Mouse (Mus musculus) left cerebral cortex, adult 2 months (tissue): Measurements from ENCODE around the gene Acad8. TPM values are rescaled to one million over a fixed set of nuclear protein-coding genes. Genes with fewer than 3 reads are reported as not detected.

ENCODE experiments used
- DNase-seq, 2 experiments: peaks; one replicate each; pipeline ENCODE4 v3.0.0; 2021 to 2022; ENCODE audit warnings: low spot score in 2 of 2, mixed read lengths in 1 of 2; ENCODE audit errors: extremely low spot score in 1 of 2
- H3K27ac ChIP-seq: fragments of 200-600 bp; 2 replicates; pipeline ENCODE4 v1.8.1; 2022
- H3K4me3 ChIP-seq: fragments of 200-600 bp; 2 replicates; pipeline ENCODE4 v1.8.1; 2022
- CTCF ChIP-seq: fragments of 200-600 bp; IDR thresholded peaks from 2 replicates; pipeline ENCODE4 v1.8.1; 2022; ENCODE audit warnings: antibody characterized with exemption, mild to moderate bottlenecking, moderate library complexity
- intact Hi-C: fragments of 180-260 bp; cut with DNase I; formaldehyde crosslinking; loops from one replicate; pipeline ENCODE4 v1.15.1; 2025
- total RNA-seq, 2 experiments: library from RNA; stranded (reverse); gene quantifications; 2 replicates each; pipeline ENCODE4 v1.2.3; 2021

The Acad8 gene
- total RNA-seq, 2 experiments from 2014 or later: 32.2 to 32.4 TPM

DNA sequence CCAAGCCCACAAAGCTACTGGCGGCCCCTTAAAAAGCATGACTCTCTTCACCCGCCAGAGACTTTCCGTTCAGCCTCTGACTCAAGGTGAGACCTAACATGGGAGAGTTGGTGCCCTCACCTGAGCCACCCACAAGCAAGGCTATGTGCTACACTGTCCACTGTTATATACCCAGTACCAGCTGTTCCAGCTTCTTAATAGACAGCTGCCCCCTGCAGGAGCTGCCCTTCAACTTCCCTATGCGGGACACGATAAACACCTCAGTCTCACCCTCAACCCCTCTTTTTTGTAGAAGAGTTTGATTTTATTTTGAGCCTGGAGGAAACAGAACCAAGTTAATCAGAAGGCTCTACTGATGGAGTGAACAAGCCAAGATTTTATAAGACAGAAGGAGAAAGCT, 7.5 kb upstream of the Acad8 start:
- no peak; the same call in 1 of the 2 replicates for TF ChIP-seq CTCF
- no peak overlapping the region for H3K4me3 ChIP-seq
- intact Hi-C loops: no loop called here
- no peak for DNase-seq
- no peak overlapping the region for H3K27ac ChIP-seq

DNA sequence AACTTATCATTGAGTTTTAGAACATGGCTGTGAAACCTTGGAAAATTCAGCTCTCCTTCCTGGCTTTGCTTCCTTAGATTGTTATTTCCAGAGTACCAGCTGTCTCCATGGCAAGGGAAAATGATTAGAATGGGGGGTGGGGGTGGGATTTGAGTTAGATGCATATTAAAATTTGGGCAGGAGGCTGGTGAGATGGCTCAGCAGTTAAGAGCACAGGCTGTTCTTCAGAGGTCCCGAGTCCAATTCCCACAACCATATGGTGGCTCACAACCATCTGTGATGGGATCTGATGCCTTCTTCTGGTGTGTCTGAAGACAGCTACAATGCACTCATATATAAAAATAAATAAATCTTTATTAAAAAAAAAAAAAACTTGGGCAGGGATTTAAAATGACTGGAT, 6.6 kb upstream of the Acad8 start:
- H3K4me3 ChIP-seq: no peak overlapping the region
- H3K27ac ChIP-seq: peak overlapping the region; percentile 58
- TF ChIP-seq CTCF: no peak
- intact Hi-C loops: no loop called here
- no peak for DNase-seq

DNA sequence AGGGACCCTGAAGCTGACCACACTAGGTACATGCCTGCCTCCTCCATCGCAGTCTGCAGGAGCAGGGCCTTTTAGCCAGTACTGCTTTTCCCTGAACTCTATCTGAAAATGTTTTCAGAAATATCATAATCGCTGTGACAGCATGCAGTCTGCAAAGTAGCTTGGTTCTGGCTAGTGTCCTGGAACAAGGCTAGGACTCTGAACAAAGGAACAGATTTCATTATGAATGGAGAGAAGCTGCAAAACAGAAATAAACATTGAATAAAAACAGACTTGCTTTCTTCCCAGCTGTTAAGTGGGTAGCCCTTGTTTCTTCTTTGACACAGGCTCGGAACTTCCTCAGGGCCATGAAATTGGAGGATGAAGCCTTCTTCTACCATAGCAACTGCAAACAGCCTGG, 5.9 kb upstream of the Acad8 start:
- DNase-seq: no peak
- intact Hi-C loops: no loop called here
- H3K27ac ChIP-seq: peak overlapping the region; percentile 58
- no peak for TF ChIP-seq CTCF
- H3K4me3 ChIP-seq: no peak overlapping the region

DNA sequence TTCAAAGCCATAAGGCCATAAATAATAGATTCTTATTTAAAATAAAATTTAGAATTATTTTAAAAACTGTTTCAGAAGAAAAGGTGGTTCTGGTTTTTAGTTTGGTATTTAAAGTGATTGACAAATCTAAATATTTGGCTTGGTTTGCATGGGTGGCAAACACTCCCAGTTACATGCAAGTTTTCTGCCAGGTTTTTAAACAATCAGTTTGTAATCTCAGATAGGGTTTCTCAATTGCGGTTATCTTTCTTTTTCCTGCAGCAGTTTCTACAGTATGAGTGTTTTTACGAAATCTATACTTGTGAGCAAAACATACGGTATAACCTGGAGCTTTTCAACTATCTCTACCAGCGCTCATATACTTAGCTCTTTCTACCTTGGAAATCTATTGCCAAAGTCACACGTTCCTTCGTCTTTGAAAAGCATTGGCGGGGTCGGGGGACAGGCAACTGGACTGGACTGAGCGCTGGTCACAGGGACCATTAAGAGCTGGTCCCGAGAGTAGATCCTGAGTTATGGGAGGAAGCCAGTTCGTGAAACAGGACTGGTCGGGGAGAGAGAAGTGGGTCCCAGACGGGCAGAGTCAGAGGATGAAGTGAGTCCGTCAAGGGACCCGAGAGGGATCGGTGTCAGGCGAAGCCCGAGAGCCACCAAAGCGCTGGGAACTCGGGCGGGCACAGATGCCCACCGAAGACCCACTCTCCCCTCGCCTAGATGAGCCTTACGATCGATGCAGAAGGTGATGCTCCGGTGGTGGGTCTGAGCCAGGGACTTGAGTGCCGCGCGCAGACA, 501 bp downstream of the Acad8 start:
- intact Hi-C loops: loop anchor here (2.0 kb wide), 1 partner anchor 30 kb away; no protein-coding TSS in a partner anchor
- no peak for DNase-seq
- no peak for TF ChIP-seq CTCF
- H3K27ac ChIP-seq: peak overlapping the region; percentile 76
- peak overlapping the region; percentile 81 for H3K4me3 ChIP-seq

DNA sequence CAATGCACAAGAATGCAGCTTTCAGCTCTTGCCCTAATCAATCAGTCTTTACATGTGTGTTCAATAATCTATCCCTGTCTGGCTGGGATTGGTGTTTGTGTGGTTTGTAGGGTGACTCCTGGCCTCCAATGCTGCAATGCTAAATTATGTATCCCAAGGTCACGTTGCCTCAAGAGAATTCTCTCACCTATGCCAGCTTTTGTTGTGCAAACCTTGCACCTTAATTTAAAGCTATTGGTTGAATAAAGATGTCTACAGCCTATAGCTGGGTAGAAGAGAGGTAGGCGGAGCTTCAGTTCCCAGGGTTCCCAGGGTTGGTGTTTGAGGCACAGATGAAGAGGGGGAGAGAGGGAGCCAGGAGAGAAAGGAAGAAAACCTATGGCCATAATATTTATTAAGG, 1.9 kb downstream of the Acad8 start:
- no peak for TF ChIP-seq CTCF
- no peak overlapping the region for H3K27ac ChIP-seq
- H3K4me3 ChIP-seq: no peak overlapping the region
- intact Hi-C loops: no loop called here
- no peak for DNase-seq

DNA sequence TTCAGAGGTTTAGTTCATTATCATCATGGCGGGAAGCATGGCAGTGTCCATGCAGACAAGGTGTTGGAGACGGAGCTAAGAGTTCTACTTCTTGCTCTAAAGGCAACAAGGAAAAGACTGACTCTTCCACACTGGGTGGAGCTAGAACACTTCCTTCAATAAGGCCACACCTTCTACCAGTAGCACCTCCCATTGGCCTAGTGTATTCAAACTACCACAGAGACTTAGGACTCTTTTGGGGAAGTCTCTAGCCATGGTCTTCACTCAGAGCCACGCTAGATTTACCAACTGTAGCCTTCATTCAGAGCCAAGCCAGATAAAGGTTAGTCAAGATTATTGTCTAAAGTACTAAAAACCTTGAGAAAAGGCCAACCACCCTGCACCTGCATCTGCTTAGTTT, 2.3 kb downstream of the Acad8 start:
- DNase-seq: no peak
- H3K27ac ChIP-seq: no peak overlapping the region
- intact Hi-C loops: no loop called here
- H3K4me3 ChIP-seq: no peak overlapping the region
- TF ChIP-seq CTCF: no peak

DNA sequence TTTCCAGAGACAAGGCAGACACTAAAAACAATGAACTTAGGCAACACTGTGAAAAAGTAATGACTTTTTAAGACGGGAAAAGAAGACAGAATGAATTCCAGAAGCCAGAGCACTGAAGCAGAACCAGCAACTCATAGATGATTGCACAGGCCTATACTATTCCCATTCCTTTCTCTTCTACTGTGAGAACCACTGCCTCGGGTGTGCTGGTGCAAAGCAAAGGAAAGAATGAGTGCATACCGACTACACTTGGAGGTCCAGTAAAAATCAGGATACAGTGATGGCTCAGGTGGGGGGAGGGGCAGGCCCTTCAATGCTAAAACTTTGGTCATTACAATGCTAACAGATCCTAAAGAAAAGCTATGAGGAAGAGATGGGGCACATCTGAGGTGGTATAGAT, 5.5 kb downstream of the Acad8 start:
- TF ChIP-seq CTCF: no peak
- intact Hi-C loops: no loop called here
- no peak overlapping the region for H3K27ac ChIP-seq

DNA sequence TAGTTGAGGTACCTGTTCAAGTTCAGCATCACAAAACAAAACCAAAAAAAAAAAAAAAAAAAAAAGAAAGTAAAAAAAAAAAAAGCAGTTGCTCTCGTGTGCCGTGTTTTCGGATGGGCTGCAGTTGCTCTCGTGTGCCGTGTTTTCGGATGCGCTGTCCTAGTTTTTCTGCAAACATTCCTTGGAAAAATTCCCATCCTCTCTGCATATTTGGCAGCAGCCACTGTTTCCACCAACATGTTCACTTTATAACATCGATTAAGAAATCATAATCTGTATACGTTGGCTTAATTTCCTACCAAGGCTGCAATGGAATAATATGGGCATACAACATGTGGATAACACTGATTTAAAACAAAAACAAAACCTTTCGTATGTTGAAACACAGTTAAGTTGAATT, 6.2 kb downstream of the Acad8 start:
- no peak for TF ChIP-seq CTCF
- DNase-seq: peak in 1 of 2 experiments; percentile 5
- intact Hi-C loops: no loop called here
- no peak overlapping the region for H3K4me3 ChIP-seq
- H3K27ac ChIP-seq: no peak overlapping the region

More for the DNA sequence above, 5.5 kb downstream of the Acad8 start:
- H3K4me3 ChIP-seq: no peak overlapping the region
- no peak for DNase-seq

DNA sequence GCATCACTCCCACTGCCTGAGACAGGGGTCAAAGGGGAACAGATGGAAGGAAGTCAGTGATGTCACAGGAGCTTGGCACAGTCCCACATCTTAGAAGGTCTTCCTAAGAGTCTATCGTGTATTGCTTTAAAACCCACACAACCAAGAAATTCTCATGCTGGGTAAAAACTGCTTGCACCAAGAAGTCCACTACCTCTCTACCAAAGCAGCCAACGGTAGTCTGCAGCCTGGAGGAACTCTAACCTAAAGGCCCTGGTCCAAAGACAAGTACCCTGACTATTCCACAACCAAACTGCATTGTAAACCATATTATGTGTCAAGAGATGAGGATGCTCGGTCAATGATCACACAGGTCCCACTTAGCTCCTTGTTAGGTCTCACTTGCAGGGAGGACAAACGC, 9.2 kb downstream of the Acad8 start:
- DNase-seq: peak in 1 of 2 experiments; percentile 8
- no peak overlapping the region for H3K27ac ChIP-seq
- no peak for TF ChIP-seq CTCF
- intact Hi-C loops: no loop called here
- no peak overlapping the region for H3K4me3 ChIP-seq

DNA sequence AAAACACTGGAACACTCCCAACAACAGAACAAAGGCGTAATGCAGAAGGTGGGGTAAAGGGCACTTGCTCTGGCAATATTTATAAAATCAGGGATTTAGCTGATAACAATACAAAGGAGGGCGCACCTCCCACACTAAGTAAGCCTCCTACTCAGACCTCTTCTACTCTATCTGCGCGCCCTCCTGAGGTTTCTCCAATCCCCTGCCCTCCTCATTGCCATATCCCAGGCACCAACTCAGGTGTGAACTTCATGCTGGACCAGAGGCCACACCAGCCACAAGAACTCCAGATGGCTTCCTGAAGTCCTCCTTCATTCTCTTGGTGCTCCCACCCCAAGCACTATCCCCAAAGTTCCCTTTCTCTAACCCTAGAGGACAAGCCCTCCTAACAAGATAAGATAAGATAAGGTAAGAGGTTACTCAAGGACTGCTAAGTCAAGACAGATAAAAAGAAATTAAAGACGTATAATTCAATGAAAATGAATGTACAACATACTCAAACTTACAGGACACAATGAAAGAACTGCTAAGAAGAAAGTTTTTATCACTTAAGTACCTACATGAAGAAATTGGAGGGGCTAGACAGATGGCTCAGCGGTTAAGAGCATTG, 13.6 kb downstream of the Acad8 start:
- intact Hi-C loops: no loop called here
- Histone ChIP-seq H3K4me3 (no peak overlapping the region), H3K27ac (no peak overlapping the region)
- no peak for TF ChIP-seq CTCF
- DNase-seq: no peak

DNA sequence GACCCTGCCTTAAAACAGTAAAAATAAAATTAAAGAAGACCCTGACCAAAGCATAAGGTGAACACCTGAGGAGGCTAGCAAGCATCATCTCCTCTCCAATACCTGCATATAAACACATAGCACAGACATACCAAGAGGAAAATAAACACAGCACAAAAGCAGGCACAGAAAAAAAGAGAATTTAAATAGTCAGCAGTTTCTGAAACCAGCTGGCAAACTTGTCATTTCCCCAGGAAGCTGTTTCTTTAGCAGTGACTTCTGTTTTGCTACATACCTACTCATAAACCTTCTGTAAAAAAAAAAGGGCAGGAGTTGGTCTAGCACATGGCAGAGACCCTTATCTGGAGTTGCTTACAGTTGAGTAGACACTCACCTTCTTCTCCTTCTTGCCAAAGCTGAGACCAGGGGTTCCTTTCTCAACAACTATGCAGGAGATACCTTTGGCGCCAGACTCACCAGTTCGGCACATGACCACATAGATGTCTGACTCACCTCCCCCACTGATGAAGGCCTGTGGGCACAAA, 14.2 kb downstream of the Acad8 start:
- no peak for DNase-seq
- no peak overlapping the region for H3K4me3 ChIP-seq
- no peak for TF ChIP-seq CTCF
- H3K27ac ChIP-seq: no peak overlapping the region
- intact Hi-C loops: no loop called here

DNA sequence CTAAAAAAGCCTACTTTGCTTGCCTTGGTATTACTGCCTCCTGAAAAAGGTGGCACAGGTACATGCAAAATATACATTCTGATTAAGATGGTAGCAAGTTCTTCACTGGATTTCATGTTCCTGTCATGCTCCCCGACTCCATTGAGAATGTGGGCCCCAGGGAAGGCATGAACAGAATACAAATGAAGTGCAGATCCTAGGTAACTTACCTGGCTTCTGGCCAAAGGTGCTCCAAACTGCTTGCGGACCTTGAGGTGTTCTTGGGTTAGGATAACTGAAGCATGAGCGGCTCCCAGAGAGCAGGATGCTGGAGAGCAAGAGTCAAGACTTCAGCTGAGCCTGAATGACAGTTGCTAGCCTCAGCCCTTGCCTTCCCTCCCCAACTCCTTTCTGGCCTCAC, 20.6 kb downstream of the Acad8 start:
- no peak overlapping the region for H3K27ac ChIP-seq
- DNase-seq: no peak
- no peak overlapping the region for H3K4me3 ChIP-seq
- intact Hi-C loops: loop anchor here (10.0 kb wide), 2 partner anchors 1284 to 1324 kb away; no protein-coding TSS in a partner anchor
- no peak for TF ChIP-seq CTCF

DNA sequence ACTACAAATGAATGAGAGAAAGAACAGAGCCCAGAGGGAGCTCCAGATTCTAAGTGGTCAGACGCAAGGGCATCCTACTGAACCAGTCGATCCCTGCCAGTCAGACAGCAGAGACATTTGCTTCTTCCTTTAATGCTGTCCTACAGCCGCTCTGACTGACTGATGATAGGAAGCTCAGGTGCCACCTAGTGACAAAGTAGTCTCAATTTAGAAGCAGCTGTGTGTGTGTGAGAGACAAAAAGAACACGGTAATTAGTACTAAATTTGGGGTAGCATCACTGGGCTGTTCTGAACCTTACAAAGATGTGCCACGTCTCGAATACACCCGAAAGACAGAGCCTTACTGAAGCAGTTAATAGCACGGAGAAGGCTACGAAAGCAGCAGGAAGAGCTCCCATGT, 21.6 kb downstream of the Acad8 start:
- peak; percentile 33 for TF ChIP-seq CTCF
- intact Hi-C loops: loop anchor here (10.0 kb wide), 2 partner anchors 1283 to 1323 kb away; no protein-coding TSS in a partner anchor
- no peak for DNase-seq
- no peak overlapping the region for H3K4me3 ChIP-seq
- H3K27ac ChIP-seq: no peak overlapping the region
